Mouse (Mus musculus): ENCODE data around the gene Gm10282. TPM values are rescaled to one million over a fixed set of nuclear protein-coding genes. Genes with fewer than 3 reads are reported as not detected.

Gm10282 gene
- polyA plus RNA-seq, 1 experiment from 2014 or later, result 19.8 TPM

DNA sequence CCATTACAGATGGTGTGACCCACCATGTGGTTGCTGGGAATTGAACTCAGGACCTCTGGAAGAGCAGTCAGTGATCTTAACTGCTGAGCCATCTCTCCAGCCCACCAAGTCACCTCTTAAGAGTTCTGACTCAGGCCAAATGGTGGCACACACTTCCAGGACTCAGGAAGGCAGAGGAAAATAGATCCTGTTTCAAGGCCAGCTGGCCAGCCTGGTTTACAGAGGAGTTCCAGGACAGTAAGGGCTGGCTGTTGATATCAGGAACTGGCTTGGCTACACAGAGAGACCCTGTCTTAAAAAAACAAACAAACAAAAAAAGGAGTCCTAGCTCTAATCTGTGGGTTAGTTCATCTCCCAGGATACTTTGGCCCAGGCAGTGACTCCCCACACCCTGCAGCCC, 32.0 kb upstream of the Gm10282 start:
- Histone ChIP-seq H3K36me3 (peaks cover 65% of the 10 kb centered on the region), H3K9me3 (no peaks in the 10 kb centered on the region), H3K27me3 (no peaks in the 10 kb centered on the region), H3K4me2 (replicated peaks) (no peak overlapping the region), H3K27ac (no peak overlapping the region), H3K4me3 (replicated peaks) (no peak overlapping the region), H3K9ac (replicated peaks) (no peak overlapping the region), H3K4me1 (replicated peaks) (no peaks in the 10 kb centered on the region)
- ATAC-seq, result no peak

GRCm38 (mm10) chr8:72336273-72336672, 31.2 kb upstream of the Gm10282 start:
- Histone ChIP-seq H3K27ac (no peak overlapping the region), H3K27me3 (no peaks in the 10 kb centered on the region), H3K4me1 (replicated peaks) (no peaks in the 10 kb centered on the region), H3K36me3 (peaks cover 58% of the 10 kb centered on the region), H3K9ac (replicated peaks) (no peak overlapping the region), H3K4me3 (replicated peaks) (no peak overlapping the region), H3K4me2 (replicated peaks) (no peak overlapping the region), H3K9me3 (no peaks in the 10 kb centered on the region)
- 84% methylated on average over 2 of the region's 2 CpGs for WGBS
- ATAC-seq, result no peak

DNA sequence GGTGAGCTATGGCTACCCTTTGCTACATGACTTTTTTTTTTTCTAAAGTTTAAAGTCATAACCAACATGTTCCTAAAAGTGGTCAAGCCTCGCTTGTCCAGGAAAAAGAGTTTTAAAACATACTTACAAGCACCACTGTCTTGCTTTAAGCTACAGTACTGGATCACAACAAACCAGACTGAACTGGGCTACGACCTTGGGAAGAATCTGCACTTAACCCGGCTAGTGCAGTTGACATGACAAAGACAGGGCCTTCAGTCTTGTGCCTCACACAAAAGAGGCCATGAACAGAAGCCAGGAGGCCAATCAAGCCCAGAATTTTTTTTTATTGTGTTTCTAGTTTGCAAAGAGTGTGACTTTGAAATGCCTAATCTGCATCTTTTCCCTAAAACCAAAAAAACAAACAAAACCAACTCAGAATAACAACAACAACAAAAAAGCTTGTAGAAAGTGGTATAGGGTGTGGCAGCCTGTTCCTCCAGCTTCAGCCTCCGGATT, 29.1 kb upstream of the Gm10282 start:
- H3K4me1 ChIP-seq (replicated peaks), result no peaks in the 10 kb centered on the region
- H3K9ac ChIP-seq (replicated peaks), result no peak overlapping the region
- H3K9me3 ChIP-seq, result no peaks in the 10 kb centered on the region
- no peak overlapping the region for H3K4me3 ChIP-seq (replicated peaks)
- no peak overlapping the region for H3K27ac ChIP-seq
- H3K4me2 ChIP-seq (replicated peaks), result no peak overlapping the region
- no peak for ATAC-seq
- H3K36me3 ChIP-seq, result peaks cover 37% of the 10 kb centered on the region
- no peaks in the 10 kb centered on the region for H3K27me3 ChIP-seq
- WGBS, result 79% methylated on average over 4 of the region's 4 CpGs

DNA sequence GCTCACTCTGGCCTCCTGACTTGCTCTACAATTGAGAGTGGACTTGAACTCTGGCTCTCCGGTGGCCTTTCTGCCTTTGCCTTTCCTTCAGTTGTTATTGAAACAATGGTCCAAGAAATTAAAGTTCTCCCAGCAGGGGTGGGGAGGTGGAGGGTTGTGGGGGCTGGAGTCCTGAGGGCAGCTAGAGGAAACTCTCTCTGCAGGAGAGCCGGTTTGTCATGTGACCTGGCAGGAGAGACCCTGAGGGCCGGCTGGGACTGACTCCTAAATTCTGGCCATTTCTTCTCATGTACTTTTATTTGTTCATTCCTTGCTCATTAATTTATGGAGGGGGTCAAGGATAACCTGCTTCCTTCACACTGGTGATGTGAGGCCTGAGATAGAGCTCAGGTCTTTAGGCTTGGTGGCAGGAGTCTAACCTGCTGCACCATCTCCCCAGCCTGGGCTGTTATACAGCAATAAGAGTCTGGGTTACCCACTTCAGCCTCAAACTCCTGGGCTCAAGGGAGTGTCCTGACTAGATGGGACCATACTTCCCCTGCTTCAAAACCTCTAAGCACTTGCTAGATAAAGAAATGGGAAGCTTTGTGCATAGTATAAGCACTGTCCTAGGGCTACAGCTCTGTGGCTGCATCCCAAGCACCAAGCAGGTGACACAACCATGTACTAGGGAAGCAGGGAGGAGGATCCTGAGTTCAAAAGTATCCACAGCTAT, 28.5 kb upstream of the Gm10282 start:
- H3K4me1 ChIP-seq (replicated peaks), result no peaks in the 10 kb centered on the region
- no peaks in the 10 kb centered on the region for H3K9me3 ChIP-seq
- H3K27ac ChIP-seq, result no peak overlapping the region
- no peak overlapping the region for H3K4me3 ChIP-seq (replicated peaks)
- no peak overlapping the region for H3K4me2 ChIP-seq (replicated peaks)
- peaks cover 31% of the 10 kb centered on the region for H3K36me3 ChIP-seq
- no peak overlapping the region for H3K9ac ChIP-seq (replicated peaks)
- ATAC-seq, result no peak; the same call in 1 of the 2 replicates
- no peaks in the 10 kb centered on the region for H3K27me3 ChIP-seq
- 51% methylated on average over 3 of the region's 3 CpGs for WGBS

GRCm38 (mm10) chr8:72331631-72332030, 26.6 kb upstream of the Gm10282 start:
- H3K4me2 ChIP-seq (replicated peaks), result no peak overlapping the region
- peaks cover 14% of the 10 kb centered on the region for H3K36me3 ChIP-seq
- no peaks in the 10 kb centered on the region for H3K9me3 ChIP-seq
- no peaks in the 10 kb centered on the region for H3K27me3 ChIP-seq
- WGBS, result 97% methylated on average over 4 of the region's 4 CpGs
- no peak overlapping the region for H3K9ac ChIP-seq (replicated peaks)
- no peak for ATAC-seq
- no peaks in the 10 kb centered on the region for H3K4me1 ChIP-seq (replicated peaks)
- H3K27ac ChIP-seq, result no peak overlapping the region
- H3K4me3 ChIP-seq (replicated peaks), result no peak overlapping the region

DNA sequence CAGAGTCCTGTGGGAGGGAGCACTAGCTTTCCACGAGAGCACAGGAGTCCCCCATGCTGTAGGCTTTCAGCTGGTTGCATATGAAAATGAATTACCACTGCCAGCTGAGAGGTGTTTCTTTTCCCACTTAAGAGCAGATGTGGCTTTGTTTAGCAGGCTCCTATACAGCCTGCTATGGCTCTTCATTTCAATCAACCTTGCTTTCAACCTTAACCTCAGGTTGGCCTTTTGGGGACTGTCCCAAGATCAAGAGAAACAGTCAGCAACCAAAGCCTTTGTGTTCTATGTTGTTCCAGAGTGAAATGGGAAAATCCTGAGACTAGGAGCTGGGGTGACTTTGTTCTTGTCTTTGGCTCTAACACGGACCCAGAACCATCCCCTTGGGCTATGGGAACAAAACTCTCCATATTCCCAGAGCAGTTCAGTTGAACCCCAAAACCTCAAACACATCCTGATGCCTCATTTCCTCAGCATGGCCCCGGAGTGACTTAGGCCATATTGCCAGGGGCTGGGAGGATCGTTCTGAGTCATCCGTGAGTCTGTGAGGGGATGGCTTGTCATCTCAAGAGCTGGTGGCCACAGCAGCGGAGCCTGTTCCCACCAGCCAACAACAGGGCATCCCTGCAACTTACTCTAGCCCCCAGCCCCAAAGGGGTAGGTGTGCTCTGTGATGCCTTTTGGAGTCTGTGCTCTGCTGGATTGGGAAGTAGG, 25.9 kb upstream of the Gm10282 start:
- Histone ChIP-seq H3K27ac (no peak overlapping the region), H3K27me3 (no peaks in the 10 kb centered on the region), H3K4me2 (replicated peaks) (no peak overlapping the region), H3K9me3 (no peaks in the 10 kb centered on the region), H3K36me3 (peaks cover 11% of the 10 kb centered on the region), H3K4me3 (replicated peaks) (no peak overlapping the region), H3K4me1 (replicated peaks) (no peaks in the 10 kb centered on the region), H3K9ac (replicated peaks) (no peak overlapping the region)
- WGBS, result 84% methylated on average over 6 of the region's 6 CpGs
- ATAC-seq, result no peak

- Histone ChIP-seq H3K27ac (no peak overlapping the region), H3K9ac (replicated peaks) (no peak overlapping the region), H3K36me3 (no peaks in the 10 kb centered on the region), H3K4me2 (replicated peaks) (no peak overlapping the region), H3K4me3 (replicated peaks) (no peak overlapping the region), H3K9me3 (no peaks in the 10 kb centered on the region), H3K4me1 (replicated peaks) (no peaks in the 10 kb centered on the region), H3K27me3 (0 out of 2 replicates have a peak, but pooled peaks cover 6% of the 10 kb centered on the region)
- no peak for ATAC-seq
- 98% methylated on average over 3 of the region's 3 CpGs for WGBS
These were observed 24.1 kb upstream of the Gm10282 start for GRCm38 (mm10) chr8:72329116-72329515.

DNA sequence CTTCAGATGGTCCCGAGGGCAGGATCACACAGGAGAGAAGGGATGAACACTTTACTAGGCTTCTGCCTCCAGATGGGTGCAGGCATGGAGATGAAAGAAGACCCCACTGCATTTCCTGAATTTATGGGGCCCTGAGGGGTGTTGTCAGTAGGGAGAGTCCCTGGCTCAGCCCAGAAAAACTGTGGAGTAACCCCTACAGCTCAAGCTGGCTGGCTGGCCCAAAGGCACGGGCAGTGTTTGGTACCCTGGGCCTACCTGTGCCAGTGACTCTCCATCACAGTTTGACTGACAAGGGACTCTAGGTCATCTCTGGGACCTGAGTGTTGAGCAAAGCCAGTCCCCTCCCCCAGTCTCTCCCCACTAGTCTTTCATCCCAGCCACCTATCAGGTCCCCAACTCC, 19.6 kb upstream of the Gm10282 start:
- no peak overlapping the region for H3K4me2 ChIP-seq (replicated peaks)
- H3K4me1 ChIP-seq (replicated peaks), result peaks cover 7% of the 10 kb centered on the region
- 81% methylated on average over 2 of the region's 2 CpGs for WGBS
- no peaks in the 10 kb centered on the region for H3K36me3 ChIP-seq
- H3K9ac ChIP-seq (replicated peaks), result no peak overlapping the region
- H3K27me3 ChIP-seq, result peaks cover 44% of the 10 kb centered on the region
- no peaks in the 10 kb centered on the region for H3K9me3 ChIP-seq
- no peak overlapping the region for H3K27ac ChIP-seq
- H3K4me3 ChIP-seq (replicated peaks), result no peak overlapping the region
- no peak for ATAC-seq

GRCm38 (mm10) chr8:72324036-72324706, 19.1 kb upstream of the Gm10282 start:
- no peaks in the 10 kb centered on the region for H3K9me3 ChIP-seq
- peaks cover 50% of the 10 kb centered on the region for H3K27me3 ChIP-seq
- H3K4me1 ChIP-seq (replicated peaks), result peaks cover 12% of the 10 kb centered on the region
- no peaks in the 10 kb centered on the region for H3K36me3 ChIP-seq
- no peak for ATAC-seq
- no peak overlapping the region for H3K9ac ChIP-seq (replicated peaks)
- no peak overlapping the region for H3K27ac ChIP-seq
- H3K4me3 ChIP-seq (replicated peaks), result no peak overlapping the region
- 89% methylated on average over 10 of the region's 10 CpGs for WGBS
- H3K4me2 ChIP-seq (replicated peaks), result no peak overlapping the region

GRCm38 (mm10) chr8:72323131-72323725, 18.2 kb upstream of the Gm10282 start:
- peaks cover 57% of the 10 kb centered on the region for H3K27me3 ChIP-seq
- peaks cover 17% of the 10 kb centered on the region for H3K4me1 ChIP-seq (replicated peaks)
- H3K9ac ChIP-seq (replicated peaks), result no peak overlapping the region
- 69% methylated on average over 6 of the region's 6 CpGs for WGBS
- no peak overlapping the region for H3K4me2 ChIP-seq (replicated peaks)
- H3K9me3 ChIP-seq, result no peaks in the 10 kb centered on the region
- no peak overlapping the region for H3K4me3 ChIP-seq (replicated peaks)
- no peaks in the 10 kb centered on the region for H3K36me3 ChIP-seq
- ATAC-seq, result no peak
- H3K27ac ChIP-seq, result no peak overlapping the region

GRCm38 (mm10) chr8:72322471-72322889, 17.4 kb upstream of the Gm10282 start:
- H3K4me1 ChIP-seq (replicated peaks), result peaks cover 23% of the 10 kb centered on the region
- H3K27ac ChIP-seq, result no peak overlapping the region
- no peak overlapping the region for H3K4me3 ChIP-seq (replicated peaks)
- no peak for ATAC-seq
- no peaks in the 10 kb centered on the region for H3K36me3 ChIP-seq
- no peak overlapping the region for H3K9ac ChIP-seq (replicated peaks)
- no peak overlapping the region for H3K4me2 ChIP-seq (replicated peaks)
- 78% methylated on average over 7 of the region's 7 CpGs for WGBS
- no peaks in the 10 kb centered on the region for H3K9me3 ChIP-seq
- H3K27me3 ChIP-seq, result peaks cover 63% of the 10 kb centered on the region
